Mouse (Mus musculus): ENCODE measurements around the gene Jsrp1.

- TF ChIP-seq CTCF (IDR thresholded peaks at IDR 0.05; ENCODE audit: insufficient read depth, low read length) = no peak
- no peak for TF ChIP-seq POLR2A (IDR thresholded peaks at IDR 0.05; ENCODE audit: borderline replicate concordance, extremely low read depth, low read depth, low read length)
Measured at GRCm38 (mm10) chr10:80836949-80837379, 23.7 kb upstream of the Jsrp1 start.

All from lung, adult 2 months (tissue).